Mouse (Mus musculus): ENCODE measurements around the gene Vps26a. TPM values are rescaled to one million over a fixed set of nuclear protein-coding genes. Genes with fewer than 3 reads are reported as not detected.

The Vps26a gene
- polyA plus RNA-seq, 1 experiment, result 104 TPM

- no peaks in the 10 kb centered on the region for H3K27me3 ChIP-seq (ENCODE audit: control insufficient read depth, insufficient read depth, low read length)
- no peak overlapping the region for H3K27ac ChIP-seq (ENCODE audit: control insufficient read depth, insufficient read depth, low read depth, low read length)
- TF ChIP-seq CTCF (IDR thresholded peaks at IDR 0.05; ENCODE audit: control insufficient read depth, insufficient read depth, insufficient replicate concordance, low read depth, low read length), result no peak
- no peak for TF ChIP-seq POLR2A (IDR thresholded peaks at IDR 0.05; ENCODE audit: control insufficient read depth, low read depth, low read length)
- H3K36me3 ChIP-seq (ENCODE audit: control insufficient read depth, insufficient read depth, low read length), result no peaks in the 10 kb centered on the region
- H3K4me3 ChIP-seq (ENCODE audit: control insufficient read depth, low read depth, low read length), result no peak overlapping the region
- no peaks in the 10 kb centered on the region for H3K4me1 ChIP-seq (ENCODE audit: control insufficient read depth, insufficient read depth, low read length)
Measured at GRCm38 (mm10) chr10:62520911-62521310, 34.3 kb upstream of the Vps26a start.

- Histone ChIP-seq H3K4me1 (ENCODE audit: control insufficient read depth, insufficient read depth, low read length) (no peaks in the 10 kb centered on the region), H3K36me3 (ENCODE audit: control insufficient read depth, insufficient read depth, low read length) (no peaks in the 10 kb centered on the region), H3K27ac (ENCODE audit: control insufficient read depth, insufficient read depth, low read depth, low read length) (no peak overlapping the region), H3K27me3 (ENCODE audit: control insufficient read depth, insufficient read depth, low read length) (no peaks in the 10 kb centered on the region), H3K4me3 (ENCODE audit: control insufficient read depth, low read depth, low read length) (no peak overlapping the region)
- TF ChIP-seq CTCF (IDR thresholded peaks at IDR 0.05; ENCODE audit: control insufficient read depth, insufficient read depth, insufficient replicate concordance, low read depth, low read length), result no peak
- TF ChIP-seq POLR2A (IDR thresholded peaks at IDR 0.05; ENCODE audit: control insufficient read depth, low read depth, low read length), result no peak
Measured at GRCm38 (mm10) chr10:62517511-62517910, 30.9 kb upstream of the Vps26a start.

- Histone ChIP-seq H3K36me3 (ENCODE audit: control insufficient read depth, insufficient read depth, low read length) (no peaks in the 10 kb centered on the region), H3K27me3 (ENCODE audit: control insufficient read depth, insufficient read depth, low read length) (no peaks in the 10 kb centered on the region), H3K27ac (ENCODE audit: control insufficient read depth, insufficient read depth, low read depth, low read length) (no peak overlapping the region; the same call in 1 of the 2 replicates), H3K4me3 (ENCODE audit: control insufficient read depth, low read depth, low read length) (peak overlapping the region; percentile 84), H3K4me1 (ENCODE audit: control insufficient read depth, insufficient read depth, low read length) (peaks cover 12% of the 10 kb centered on the region)
- TF ChIP-seq CTCF (IDR thresholded peaks at IDR 0.05; ENCODE audit: control insufficient read depth, insufficient read depth, insufficient replicate concordance, low read depth, low read length), result no peak
Measured at GRCm38 (mm10) chr10:62512855-62513254, 26.2 kb upstream of the Vps26a start.

- Histone ChIP-seq H3K36me3 (ENCODE audit: control insufficient read depth, insufficient read depth, low read length) (no peaks in the 10 kb centered on the region), H3K4me3 (ENCODE audit: control insufficient read depth, low read depth, low read length) (peak overlapping the region; percentile 53), H3K27ac (ENCODE audit: control insufficient read depth, insufficient read depth, low read depth, low read length) (no peak overlapping the region), H3K27me3 (ENCODE audit: control insufficient read depth, insufficient read depth, low read length) (no peaks in the 10 kb centered on the region), H3K4me1 (ENCODE audit: control insufficient read depth, insufficient read depth, low read length) (peaks cover 15% of the 10 kb centered on the region)
- TF ChIP-seq POLR2A (IDR thresholded peaks at IDR 0.05; ENCODE audit: control insufficient read depth, low read depth, low read length) (no peak), CTCF (IDR thresholded peaks at IDR 0.05; ENCODE audit: control insufficient read depth, insufficient read depth, insufficient replicate concordance, low read depth, low read length) (no peak)
Measured at GRCm38 (mm10) chr10:62511528-62511927, 24.9 kb upstream of the Vps26a start.

- Histone ChIP-seq H3K27me3 (ENCODE audit: control insufficient read depth, insufficient read depth, low read length) (no peaks in the 10 kb centered on the region), H3K36me3 (ENCODE audit: control insufficient read depth, insufficient read depth, low read length) (no peaks in the 10 kb centered on the region), H3K4me3 (ENCODE audit: control insufficient read depth, low read depth, low read length) (peak overlapping the region; percentile 94), H3K27ac (ENCODE audit: control insufficient read depth, insufficient read depth, low read depth, low read length) (peak overlapping the region; percentile 95), H3K4me1 (ENCODE audit: control insufficient read depth, insufficient read depth, low read length) (peaks cover 17% of the 10 kb centered on the region)
- no peak for TF ChIP-seq CTCF (IDR thresholded peaks at IDR 0.05; ENCODE audit: control insufficient read depth, insufficient read depth, insufficient replicate concordance, low read depth, low read length)
- no peak for TF ChIP-seq POLR2A (IDR thresholded peaks at IDR 0.05; ENCODE audit: control insufficient read depth, low read depth, low read length)
Measured at GRCm38 (mm10) chr10:62509032-62509656, 22.5 kb upstream of the Vps26a start.

- Histone ChIP-seq H3K4me3 (ENCODE audit: control insufficient read depth, low read depth, low read length) (peak overlapping the region; percentile 94), H3K27me3 (ENCODE audit: control insufficient read depth, insufficient read depth, low read length) (no peaks in the 10 kb centered on the region), H3K4me1 (ENCODE audit: control insufficient read depth, insufficient read depth, low read length) (peaks cover 17% of the 10 kb centered on the region), H3K36me3 (ENCODE audit: control insufficient read depth, insufficient read depth, low read length) (no peaks in the 10 kb centered on the region), H3K27ac (ENCODE audit: control insufficient read depth, insufficient read depth, low read depth, low read length) (peak overlapping the region; percentile 95)
- no peak; the same call in 1 of the 2 replicates for TF ChIP-seq POLR2A (IDR thresholded peaks at IDR 0.05; ENCODE audit: control insufficient read depth, low read depth, low read length)
- TF ChIP-seq CTCF (IDR thresholded peaks at IDR 0.05; ENCODE audit: control insufficient read depth, insufficient read depth, insufficient replicate concordance, low read depth, low read length), result no peak
Measured at GRCm38 (mm10) chr10:62508459-62508858, 21.9 kb upstream of the Vps26a start.

GRCm38 (mm10) chr10:62507591-62508308, 21.1 kb upstream of the Vps26a start:
- no peaks in the 10 kb centered on the region for H3K36me3 ChIP-seq (ENCODE audit: control insufficient read depth, insufficient read depth, low read length)

More at GRCm38 (mm10) chr10:62507591-62508308, 21.1 kb upstream of the Vps26a start:
- Histone ChIP-seq H3K4me3 (ENCODE audit: control insufficient read depth, low read depth, low read length) (peak overlapping the region; percentile 94), H3K4me1 (ENCODE audit: control insufficient read depth, insufficient read depth, low read length) (peaks cover 17% of the 10 kb centered on the region), H3K27me3 (ENCODE audit: control insufficient read depth, insufficient read depth, low read length) (no peaks in the 10 kb centered on the region), H3K27ac (ENCODE audit: control insufficient read depth, insufficient read depth, low read depth, low read length) (peak overlapping the region; percentile 75)
- TF ChIP-seq POLR2A (IDR thresholded peaks at IDR 0.05; ENCODE audit: control insufficient read depth, low read depth, low read length) (peak; percentile 46; the same call in 1 of the 2 replicates), CTCF (IDR thresholded peaks at IDR 0.05; ENCODE audit: control insufficient read depth, insufficient read depth, insufficient replicate concordance, low read depth, low read length) (no peak)
